Mouse (Mus musculus): ENCODE data around the gene Alg11.

Gene Alg11

DNA sequence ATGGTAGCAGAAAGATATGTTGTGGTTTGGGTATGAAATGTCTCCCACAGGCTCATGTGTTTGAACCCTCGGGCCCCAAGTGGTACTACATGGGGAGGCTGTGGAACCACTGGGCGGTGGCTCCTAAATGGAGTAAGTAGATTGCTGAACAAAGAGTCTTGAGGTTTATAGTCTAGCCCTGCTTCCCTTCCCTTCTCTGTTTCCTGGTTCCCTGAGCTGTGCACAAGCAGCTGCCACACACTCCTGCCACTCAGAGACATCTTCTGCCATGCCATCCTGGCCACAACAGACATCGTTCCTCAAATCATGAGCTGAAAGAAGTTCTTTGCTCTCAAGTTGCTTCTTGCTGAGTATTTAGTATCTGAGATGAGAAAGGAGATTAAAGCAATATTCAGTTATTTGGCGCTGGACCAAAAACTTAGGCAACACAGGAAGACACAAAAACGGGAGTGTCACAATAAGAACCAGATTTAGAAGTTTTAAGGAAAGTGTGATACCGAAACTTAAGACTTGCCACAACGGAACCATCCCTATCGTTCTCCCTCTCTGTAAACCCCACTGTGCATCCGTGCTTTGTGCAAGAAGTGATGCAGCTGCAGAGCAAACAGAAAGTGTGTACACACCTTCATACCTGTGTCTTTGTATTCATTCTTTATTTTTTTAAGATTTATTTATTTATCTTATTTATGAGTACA is 18.9 kb downstream of the Alg11 start:
- DNase-seq (ENCODE audit: low spot score): no peak

GRCm38 (mm10) chr8:22089226-22089625 is 28.7 kb downstream of the Alg11 start:
- no peak for DNase-seq (ENCODE audit: low spot score)

DNA sequence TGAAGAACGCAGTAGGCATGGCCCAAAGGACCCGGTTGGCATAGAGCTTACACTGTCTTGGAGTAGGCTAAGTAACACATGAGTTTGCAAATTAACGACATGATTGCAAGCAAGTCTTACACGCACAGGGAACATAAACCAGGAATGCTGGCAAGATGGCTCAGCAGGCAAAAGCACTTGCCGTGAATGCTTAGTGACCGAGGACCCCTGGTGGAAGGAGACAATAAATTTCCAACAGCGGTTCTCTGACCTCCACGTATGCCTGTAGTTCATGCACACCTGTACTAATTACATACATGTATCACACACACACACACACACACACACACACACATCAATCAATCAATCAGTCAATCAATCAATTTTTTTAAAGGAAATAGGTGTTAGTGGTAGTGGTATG is 31.0 kb downstream of the Alg11 start:
- DNase-seq (ENCODE audit: low spot score): no peak

DNA sequence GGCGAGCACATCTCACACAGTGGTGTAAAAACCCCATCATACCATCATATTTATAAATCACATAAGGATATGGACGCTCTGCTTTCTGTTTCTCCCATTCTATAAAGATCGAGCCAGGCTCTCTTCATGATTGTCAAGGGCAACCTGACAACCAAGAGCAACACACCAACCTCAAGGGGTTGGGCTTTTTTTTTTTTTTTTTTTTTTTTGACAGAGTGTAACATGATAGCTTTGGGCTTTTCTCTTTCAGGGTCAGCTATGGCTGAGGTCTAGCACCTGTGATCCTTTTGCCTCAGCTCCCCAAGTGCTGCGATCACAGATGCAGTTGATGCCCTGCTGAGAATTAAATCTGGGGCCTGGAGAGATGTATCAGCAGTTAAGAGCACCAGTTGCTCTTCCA is 46.5 kb downstream of the Alg11 start:
- no peak for DNase-seq (ENCODE audit: low spot score)
